20 mouse cellular contexts compared by ENCODE assay signal in genomic region chr13:44496596-44496995, GRCm38 (mm10).
A peak's percentile ranks its signal among the peaks of the same experiment; 100 is the strongest.
DNase-seq lines count a peak whose midpoint lies in the region; ATAC-seq and TF ChIP-seq lines count a peak whose summit lies in the region.
"Had no signal": no experiment of that assay in that cellular context is flagged by ENCODE, and none has a peak within 500 bp of the region (broad histone marks: within the 10 kb centered on the region; RNA-seq: fewer than 3 reads in every experiment).

No protein-coding gene starts in this region.

- H3K4me3 ChIP-seq in hindbrain, postnatal 0 days (ENCODE audit: low read length) = no peak overlapping the region
- no peak overlapping the region for H3K4me3 ChIP-seq in hindbrain, embryonic 16.5 days (ENCODE audit: low read length)
- no peak overlapping the region for H3K4me3 ChIP-seq in limb, embryonic 13.5 days
- H3K4me3 ChIP-seq: forebrain, embryonic 10.5 days; hindbrain, embryonic 12.5 days; intestine, embryonic 15.5 days; liver, embryonic 15.5 days; neural tube, embryonic 12.5 days had no signal

- H3K9me3 ChIP-seq in hindbrain, postnatal 0 days (ENCODE audit: low read length) = no peaks in the 10 kb centered on the region
- H3K9me3 ChIP-seq in hindbrain, embryonic 16.5 days (ENCODE audit: control insufficient read depth, low read length) = no peaks in the 10 kb centered on the region
- no peaks in the 10 kb centered on the region for H3K9me3 ChIP-seq in limb, embryonic 13.5 days
- H3K9me3 ChIP-seq: forebrain, embryonic 10.5 days; hindbrain, embryonic 12.5 days; intestine, embryonic 15.5 days; liver, embryonic 15.5 days; neural tube, embryonic 12.5 days had no signal

- H3K27ac ChIP-seq in hindbrain, postnatal 0 days = no peak overlapping the region
- H3K27ac ChIP-seq in hindbrain, embryonic 16.5 days (ENCODE audit: low read depth, low read length) = no peak overlapping the region
- peak overlapping the region; percentile 91 for H3K27ac ChIP-seq in limb, embryonic 13.5 days
- H3K27ac ChIP-seq: forebrain, embryonic 10.5 days; hindbrain, embryonic 12.5 days; intestine, embryonic 15.5 days; kidney, postnatal 0 days; liver, embryonic 15.5 days; neural tube, embryonic 12.5 days had no signal

- no peaks in the 10 kb centered on the region for H3K36me3 ChIP-seq in hindbrain, postnatal 0 days (ENCODE audit: insufficient read depth, low read length)
- no peaks in the 10 kb centered on the region for H3K36me3 ChIP-seq in hindbrain, embryonic 16.5 days (ENCODE audit: control insufficient read depth, insufficient read depth, low read length)
- H3K36me3 ChIP-seq in limb, embryonic 13.5 days = no peaks in the 10 kb centered on the region
- H3K36me3 ChIP-seq: forebrain, embryonic 10.5 days; hindbrain, embryonic 12.5 days; intestine, embryonic 15.5 days; liver, embryonic 15.5 days; neural tube, embryonic 12.5 days had no signal

- DNase-seq in hindbrain, postnatal 0 days (ENCODE audit: low spot score) = peak; percentile 39
- peak; percentile 74 for DNase-seq in cerebellum, adult 11-12 months
- peak; percentile 80 to 88 for DNase-seq in cerebellum, postnatal 25 days
- no peak for DNase-seq in kidney, adult 18-20 months
- DNase-seq in right cerebral cortex, postnatal 10 days (ENCODE audit: low spot score in 2 of 2) = no peak
- DNase-seq: gastrocnemius, postnatal 36 days; heart, postnatal 10 days; layer of hippocampus, adult 9-11 months; right cerebral cortex, postnatal 25 days; thymus, postnatal 14 days had no signal

- WGBS in hindbrain, postnatal 0 days = 34% methylated on average over 9 of the region's 9 CpGs
- 51% methylated on average over 9 of the region's 9 CpGs for WGBS in hindbrain, embryonic 16.5 days
- WGBS in limb, embryonic 13.5 days = 19% methylated on average over 9 of the region's 9 CpGs

- H3K9ac ChIP-seq in hindbrain, postnatal 0 days (replicated peaks; ENCODE audit: low read length) = no peak overlapping the region
- no peak overlapping the region for H3K9ac ChIP-seq in hindbrain, embryonic 16.5 days (ENCODE audit: low read depth, low read length)
- no peak overlapping the region for H3K9ac ChIP-seq in limb, embryonic 13.5 days
- H3K9ac ChIP-seq: hindbrain, embryonic 12.5 days; intestine, embryonic 15.5 days; liver, embryonic 15.5 days; neural tube, embryonic 12.5 days had no signal

- H3K27me3 ChIP-seq in hindbrain, postnatal 0 days (ENCODE audit: insufficient read depth, low read length) = no peaks in the 10 kb centered on the region
- H3K27me3 ChIP-seq in hindbrain, embryonic 16.5 days (replicated peaks; ENCODE audit: control insufficient read depth, insufficient read depth, low read length) = no peaks in the 10 kb centered on the region
- no peaks in the 10 kb centered on the region; the same call in 1 of the 2 replicates for H3K27me3 ChIP-seq in limb, embryonic 13.5 days
- H3K27me3 ChIP-seq: hindbrain, embryonic 12.5 days; intestine, embryonic 15.5 days; liver, embryonic 15.5 days; neural tube, embryonic 12.5 days had no signal

- no peak for ATAC-seq in hindbrain, postnatal 0 days
- ATAC-seq in hindbrain, embryonic 16.5 days = no peak
- ATAC-seq in limb, embryonic 13.5 days (ENCODE audit: low FRiP score, low read depth) = no peak
- ATAC-seq in erythroid progenitor cell, adult 5-6 weeks (replicated peaks; ENCODE audit: low FRiP score, poor library complexity, severe bottlenecking) = no peak
- ATAC-seq: intestine, embryonic 15.5 days; lung, postnatal 0 days had no signal

- H3K4me1 ChIP-seq in hindbrain, postnatal 0 days (ENCODE audit: insufficient read depth, low read length) = no peaks in the 10 kb centered on the region; the same call in 1 of the 2 replicates
- peaks cover 4% of the 10 kb centered on the region; the same call in 1 of the 2 replicates for H3K4me1 ChIP-seq in hindbrain, embryonic 16.5 days (ENCODE audit: control insufficient read depth, insufficient read depth, low read depth, low read length)
- peaks cover 59% of the 10 kb centered on the region for H3K4me1 ChIP-seq in limb, embryonic 13.5 days

- no peak overlapping the region for H3K4me2 ChIP-seq in hindbrain, postnatal 0 days (ENCODE audit: low read depth, low read length)
- no peak overlapping the region for H3K4me2 ChIP-seq in hindbrain, embryonic 16.5 days (ENCODE audit: low read length)
- H3K4me2 ChIP-seq in limb, embryonic 13.5 days (replicated peaks) = peak overlapping the region; percentile 46
- H3K4me2 ChIP-seq: hindbrain, embryonic 12.5 days; intestine, embryonic 15.5 days; liver, embryonic 15.5 days; neural tube, embryonic 12.5 days had no signal

- TF ChIP-seq CTCF in hindbrain, postnatal 0 days (IDR thresholded peaks at IDR 0.05; ENCODE audit: low read depth) = no peak

Comparison
In these comparisons a context has a peak if more than half of its experiments do, and no peak if none do; other contexts are left out.
1. DNase-seq: peak in hindbrain, postnatal 0 days (single experiment), cerebellum, adult 11-12 months (single experiment) and cerebellum, postnatal 25 days (2 of 2); none in kidney, adult 18-20 months (single experiment) and right cerebral cortex, postnatal 10 days (0 of 2).